Mouse (Mus musculus) CH12.LX (cell line): ENCODE results near the gene Pick1. TPM values are rescaled to one million over a fixed set of nuclear protein-coding genes. Genes with fewer than 3 reads are reported as not detected.

ENCODE experiments used
- DNase-seq: peaks from one replicate; pipeline ENCODE4 v3.0.0-alpha.2; 2013; ENCODE audit errors: extremely low read depth
- H3K27ac ChIP-seq: 2 replicates; pipeline ENCODE4 v1.5.1; 2012; ENCODE audit warnings: low read depth, mild to moderate bottlenecking, control low read depth, moderate library complexity; ENCODE audit not compliant: insufficient read depth
- H3K27me3 ChIP-seq: replicated peaks from 2 replicates; pipeline ENCODE3; 2012; ENCODE audit warnings: inconsistent platforms
- H3K36me3 ChIP-seq, 2 experiments: replicated peaks in 1 of 2; 2 replicates each; pipeline versions ENCODE3 to v1.6.1; 2012; ENCODE audit warnings: inconsistent platforms in 1 of 2, low read length in 1 of 2, mild to moderate bottlenecking in 1 of 2, mixed read lengths in 1 of 2, moderate library complexity in 1 of 2; ENCODE audit not compliant: control insufficient read depth in 1 of 2, insufficient read depth in 1 of 2
- H3K4me1 ChIP-seq, 2 experiments: 2 replicates each; pipeline ENCODE4 v1.6.1; 2012; ENCODE audit warnings: inconsistent platforms in 1 of 2, moderate library complexity in 1 of 2; ENCODE audit not compliant: insufficient read depth in 2 of 2, control insufficient read depth in 1 of 2
- H3K4me2 ChIP-seq: 2 replicates; pipeline ENCODE4 v1.6.1; 2012; ENCODE audit warnings: low read depth, mild to moderate bottlenecking, control low read depth; ENCODE audit not compliant: poor library complexity, insufficient read depth, severe bottlenecking
- H3K4me3 ChIP-seq, 3 experiments: fragments of 150-350 bp in 1 of 3; sonication (generic) in 1 of 3; replicated peaks in 1 of 3; 2 replicates each; pipeline versions ENCODE3 to v1.5.1; 2011 to 2012; ENCODE audit warnings: low read depth in 2 of 3, low read length in 2 of 3, mild to moderate bottlenecking in 2 of 3, moderate library complexity in 2 of 3, control low read depth in 1 of 3, improper control_type of control experiment in 1 of 3, inconsistent platforms in 1 of 3, mixed read lengths in 1 of 3; ENCODE audit not compliant: poor library complexity in 1 of 3
- H3K79me2 ChIP-seq: replicated peaks from 2 replicates; pipeline ENCODE4 v1.6.1; 2012; ENCODE audit warnings: mild to moderate bottlenecking, moderate library complexity; ENCODE audit not compliant: control insufficient read depth, poor library complexity, insufficient read depth, severe bottlenecking; ENCODE audit errors: extremely low read depth
- H3K9ac ChIP-seq: 2 replicates; pipeline ENCODE4 v1.6.1; 2012; ENCODE audit warnings: low read depth, mild to moderate bottlenecking, control low read depth, moderate library complexity; ENCODE audit not compliant: insufficient read depth
- H3K9me3 ChIP-seq: replicated peaks from 2 replicates; pipeline ENCODE3; 2012; ENCODE audit warnings: low read length, inconsistent platforms, mixed read lengths
- BHLHE40 ChIP-seq: IDR thresholded peaks from 2 replicates; pipeline ENCODE4 v1.6.1; 2011; ENCODE audit warnings: mild to moderate bottlenecking, low read depth, low read length, improper control_type of control experiment
- CHD2 ChIP-seq: IDR thresholded peaks from 2 replicates; pipeline ENCODE4 v1.6.1; 2011; ENCODE audit warnings: low read length, improper control_type of control experiment
- E2F4 ChIP-seq: IDR thresholded peaks from 2 replicates; pipeline ENCODE4 v1.6.1; 2011; ENCODE audit warnings: low read depth, low read length, improper control_type of control experiment; ENCODE audit not compliant: insufficient replicate concordance
- GABPA ChIP-seq: IDR thresholded peaks from 2 replicates; pipeline ENCODE4 v1.6.1; 2012; ENCODE audit warnings: low read depth, low read length, improper control_type of control experiment, inconsistent platforms; ENCODE audit not compliant: insufficient replicate concordance
- HCFC1 ChIP-seq: IDR thresholded peaks from 2 replicates; pipeline ENCODE4 v1.6.1; 2012; ENCODE audit warnings: low read depth, mild to moderate bottlenecking, inconsistent platforms, low read length, improper control_type of control experiment
- JUN ChIP-seq: IDR thresholded peaks from 2 replicates; pipeline ENCODE4 v1.6.1; 2011; ENCODE audit warnings: low read depth, mild to moderate bottlenecking, low read length, improper control_type of control experiment, moderate library complexity; ENCODE audit not compliant: insufficient read depth
- JUND ChIP-seq: conservative IDR thresholded peaks from 2 replicates; pipeline ENCODE4 v1.6.1; 2011; ENCODE audit warnings: low read depth, low read length, improper control_type of control experiment
- KAT2A ChIP-seq: IDR thresholded peaks from 2 replicates; pipeline ENCODE4 v1.6.1; 2012; ENCODE audit warnings: low read length, improper control_type of control experiment, inconsistent platforms; ENCODE audit not compliant: insufficient replicate concordance
- MAFK ChIP-seq: IDR thresholded peaks from 2 replicates; pipeline ENCODE4 v1.6.1; 2011; ENCODE audit warnings: low read length, improper control_type of control experiment; ENCODE audit not compliant: insufficient replicate concordance
- MXI1 ChIP-seq: IDR thresholded peaks from 2 replicates; pipeline ENCODE4 v1.6.1; 2011; ENCODE audit warnings: mild to moderate bottlenecking, low read depth, low read length, improper control_type of control experiment
- NELFE ChIP-seq: IDR thresholded peaks from 2 replicates; pipeline ENCODE4 v1.6.1; 2011; ENCODE audit warnings: low read depth, low read length, improper control_type of control experiment
- PAX5 ChIP-seq: IDR thresholded peaks from 2 replicates; pipeline ENCODE4 v1.6.1; 2012; ENCODE audit warnings: low read length, inconsistent platforms, mixed read lengths
- POLR2A ChIP-seq: IDR thresholded peaks from 2 replicates; pipeline ENCODE4 v1.6.1; 2011; ENCODE audit warnings: low read depth, mild to moderate bottlenecking, improper control_type of control experiment, low read length
- POLR2AphosphoS2 ChIP-seq: IDR thresholded peaks from 2 replicates; pipeline ENCODE4 v1.6.1; 2011; ENCODE audit warnings: low read depth, low read length, improper control_type of control experiment
- RAD21 ChIP-seq: IDR thresholded peaks from 2 replicates; pipeline ENCODE4 v1.6.1; 2011; ENCODE audit warnings: low read depth, mild to moderate bottlenecking, low read length, improper control_type of control experiment, moderate library complexity
- SMC3 ChIP-seq: IDR thresholded peaks from 2 replicates; pipeline ENCODE4 v1.6.1; 2011; ENCODE audit warnings: low read depth, low read length, improper control_type of control experiment
- UBTF ChIP-seq: IDR thresholded peaks from 2 replicates; pipeline ENCODE4 v1.6.1; 2012; ENCODE audit warnings: low read depth, mild to moderate bottlenecking, inconsistent platforms, low read length, improper control_type of control experiment, moderate library complexity
- USF1 ChIP-seq: IDR thresholded peaks from 2 replicates; pipeline ENCODE4 v1.6.1; 2014; ENCODE audit warnings: low read depth, mild to moderate bottlenecking, inconsistent platforms, low read length, improper control_type of control experiment
- USF2 ChIP-seq: conservative IDR thresholded peaks from 2 replicates; pipeline ENCODE4 v1.6.1; 2011; ENCODE audit warnings: low read depth, low read length, improper control_type of control experiment
- ZKSCAN1 ChIP-seq: IDR thresholded peaks from 2 replicates; pipeline ENCODE4 v1.6.1; 2012; ENCODE audit warnings: low read depth, inconsistent platforms, low read length, improper control_type of control experiment, borderline replicate concordance
- ZMIZ1 ChIP-seq: IDR thresholded peaks from 2 replicates; pipeline ENCODE4 v1.6.1; 2012; ENCODE audit warnings: low read depth, mild to moderate bottlenecking, inconsistent platforms, low read length, improper control_type of control experiment
- dilution Hi-C: fragments of 300-500 bp; cut with MboI; formaldehyde crosslinking; loops from 2 replicates; pipeline ENCODE4 v1.14.3; 2020; ENCODE audit warnings: low sequenced_read_pairs; ENCODE audit not compliant: extremely low pct_unique_long_range_greater_than_20kb, extremely low pct_ligation_motif_present
- in situ Hi-C: fragments of 300-500 bp; cut with MboI; formaldehyde crosslinking; loops from 3 replicates; pipeline ENCODE4 v1.14.3; 2019; ENCODE audit warnings: low sequenced_read_pairs, low pct_ligation_motif_present, low pct_unique_long_range_greater_than_20kb, mixed read lengths
- polyA plus RNA-seq: library from polyadenylated mRNA; unstranded; fragments of >175 nt; gene quantifications from 2 replicates; pipeline ENCODE4 v1.2.1, GENCODE M21; 2012; ENCODE audit warnings: low read depth; ENCODE audit not compliant: insufficient read length
- total RNA-seq, 2 experiments: library from RNA; depleted of rRNA; stranded (reverse); fragments of 300-350 nt in 1 of 2; fragments of >200 nt in 1 of 2; gene quantifications; 2 replicates each; pipeline ENCODE4 v1.2.3; 2012 to 2014

Pick1 gene
- total and polyA plus RNA-seq, 3 experiments: 13.9 to 23.4 (median 14.9) TPM

DNA sequence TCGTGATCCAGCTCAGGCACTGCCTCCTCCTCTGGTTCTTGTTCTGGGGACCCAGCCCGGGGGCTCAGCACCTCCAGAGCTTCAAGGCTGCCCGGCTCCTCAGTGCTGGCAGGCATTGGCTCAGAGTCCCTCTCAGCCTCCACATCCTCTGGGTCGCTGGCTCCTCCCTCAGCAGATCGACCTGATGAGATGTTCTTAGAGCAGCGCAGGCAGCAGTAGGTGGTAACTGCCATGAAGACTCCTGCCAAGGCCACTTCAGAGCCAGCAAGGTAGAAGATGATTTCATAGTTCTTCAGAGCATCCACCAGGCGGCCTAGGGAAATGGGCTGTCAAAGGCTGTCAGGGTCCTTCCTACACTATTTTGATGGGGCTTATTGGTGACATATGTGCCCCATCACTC lies 22.2 kb downstream of the Pick1 start:
- no peaks in the 10 kb centered on the region for H3K9me3 ChIP-seq
- no peak for TF ChIP-seq BHLHE40
- no peak for TF ChIP-seq UBTF
- no peak for TF ChIP-seq E2F4
- no peak for TF ChIP-seq USF2
- no peak for TF ChIP-seq CHD2
- TF ChIP-seq SMC3: no peak
- TF ChIP-seq JUND: no peak
- TF ChIP-seq ZKSCAN1: no peak
- no peak for TF ChIP-seq HCFC1
- no peak for TF ChIP-seq POLR2AphosphoS2
- no peak for TF ChIP-seq RAD21
- no peak for TF ChIP-seq PAX5
- no peak for TF ChIP-seq MAFK
- no peak for TF ChIP-seq USF1
- no peak for TF ChIP-seq JUN
- TF ChIP-seq, all 38 proteins: peak for 0
- Histone ChIP-seq H3K9ac (no peak overlapping the region), H3K4me1 (no peaks in the 10 kb centered on the region), H3K79me2 (no peaks in the 10 kb centered on the region), H3K27ac (no peak overlapping the region), H3K4me3 (no peak overlapping the region), H3K36me3 (peaks cover 34 to 70% of the 10 kb centered on the region in 2 experiments), H3K4me2 (no peak overlapping the region), H3K27me3 (peaks cover 5% of the 10 kb centered on the region)
- no peak for DNase-seq
- dilution Hi-C loops: no loop called here
- in situ Hi-C loops: no loop called here

DNA sequence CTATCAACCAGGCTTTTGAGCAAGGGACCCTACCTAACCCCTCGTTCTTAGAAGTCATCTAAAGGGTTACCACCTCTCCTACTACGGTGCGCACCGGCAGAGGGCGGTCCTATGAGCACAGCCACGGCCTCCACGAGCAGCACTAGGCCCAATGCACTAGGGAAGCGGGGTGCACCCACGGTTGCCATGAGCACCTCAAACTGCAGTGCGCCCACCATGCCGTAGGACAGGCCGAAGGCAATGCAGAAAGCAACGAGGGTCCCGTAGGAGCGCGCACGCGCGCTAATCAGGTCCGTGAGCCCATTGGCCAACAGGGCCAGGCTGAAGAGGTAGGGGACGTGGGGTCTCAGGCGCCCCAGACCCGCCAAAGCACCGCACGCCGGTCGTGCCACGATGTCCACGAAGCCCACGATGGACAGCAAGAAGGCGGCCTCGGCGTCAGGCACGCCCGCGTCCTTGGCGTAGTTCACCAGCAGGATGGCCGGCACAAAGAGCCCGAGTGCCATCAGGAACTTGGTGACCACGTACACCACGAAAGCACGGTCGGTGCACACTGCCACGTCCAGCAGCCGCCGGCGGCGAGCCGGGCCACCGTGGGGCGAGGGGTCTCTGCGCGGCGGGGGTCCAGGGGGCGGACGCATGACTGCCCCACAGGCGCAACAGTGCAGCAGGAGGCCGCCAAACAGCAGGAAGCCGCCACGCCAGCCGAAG lies 23.0 kb downstream of the Pick1 start:
- Histone ChIP-seq H3K9ac (no peak overlapping the region), H3K36me3 (peaks cover 27 to 62% of the 10 kb centered on the region in 2 experiments), H3K4me3 (no peak overlapping the region), H3K4me1 (no peaks in the 10 kb centered on the region), H3K79me2 (no peaks in the 10 kb centered on the region), H3K27ac (no peak overlapping the region), H3K27me3 (peaks cover 5% of the 10 kb centered on the region), H3K9me3 (no peaks in the 10 kb centered on the region), H3K4me2 (no peak overlapping the region)
- dilution Hi-C loops (no loop called here), in situ Hi-C loops (no loop called here)
- DNase-seq: no peak
- TF ChIP-seq MXI1 (no peak), RAD21 (no peak), USF2 (no peak), ZMIZ1 (no peak), NELFE (no peak), GABPA (no peak), CHD2 (no peak), USF1 (no peak), POLR2A (no peak), KAT2A (no peak), SMC3 (no peak)
